Mouse (Mus musculus): ENCODE results near the gene C530008M17Rik. TPM values are rescaled to one million over a fixed set of nuclear protein-coding genes. Genes with fewer than 3 reads are reported as not detected.

C530008M17Rik gene
- polyA plus RNA-seq, 1 experiment from 2014 or later: 58.3 TPM

DNA sequence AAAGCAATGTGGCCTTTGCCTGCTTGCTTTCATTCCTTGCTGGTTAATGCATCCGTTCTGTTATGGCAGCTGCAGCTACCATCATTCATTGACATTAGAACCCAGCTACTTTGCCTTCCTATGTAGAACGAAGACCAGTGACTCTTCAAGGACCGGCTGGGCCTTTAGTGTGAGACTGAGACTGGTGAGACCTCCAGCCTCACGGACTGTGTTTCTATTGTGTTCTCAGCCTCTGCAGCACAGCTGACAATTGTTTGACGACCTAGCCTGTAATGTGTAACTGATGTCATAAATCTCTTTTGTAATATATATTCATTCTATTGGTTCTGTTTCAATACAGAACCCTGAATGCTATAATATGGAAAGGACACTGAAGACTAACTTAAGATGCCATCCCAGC lies 34.9 kb downstream of the C530008M17Rik start:
- Histone ChIP-seq H3K4me3 (ENCODE audit: low read depth, low read length) (no peak overlapping the region), H3K9me3 (replicated peaks; ENCODE audit: control insufficient read depth, low read length, poor library complexity, severe bottlenecking) (no peaks in the 10 kb centered on the region), H3K36me3 (ENCODE audit: control insufficient read depth, insufficient read depth, low read length) (no peaks in the 10 kb centered on the region), H3K4me1 (ENCODE audit: control insufficient read depth, insufficient read depth, low read length) (no peaks in the 10 kb centered on the region; the same call in 1 of the 2 replicates), H3K27ac (ENCODE audit: low read length) (no peak overlapping the region), H3K27me3 (ENCODE audit: control insufficient read depth, insufficient read depth, low read depth, low read length) (no peaks in the 10 kb centered on the region), H3K4me2 (ENCODE audit: low read length) (no peak overlapping the region), H3K9ac (ENCODE audit: low read depth, low read length) (no peak overlapping the region)
- 81% methylated on average over 5 of the region's 5 CpGs for WGBS
- ATAC-seq: no peak

DNA sequence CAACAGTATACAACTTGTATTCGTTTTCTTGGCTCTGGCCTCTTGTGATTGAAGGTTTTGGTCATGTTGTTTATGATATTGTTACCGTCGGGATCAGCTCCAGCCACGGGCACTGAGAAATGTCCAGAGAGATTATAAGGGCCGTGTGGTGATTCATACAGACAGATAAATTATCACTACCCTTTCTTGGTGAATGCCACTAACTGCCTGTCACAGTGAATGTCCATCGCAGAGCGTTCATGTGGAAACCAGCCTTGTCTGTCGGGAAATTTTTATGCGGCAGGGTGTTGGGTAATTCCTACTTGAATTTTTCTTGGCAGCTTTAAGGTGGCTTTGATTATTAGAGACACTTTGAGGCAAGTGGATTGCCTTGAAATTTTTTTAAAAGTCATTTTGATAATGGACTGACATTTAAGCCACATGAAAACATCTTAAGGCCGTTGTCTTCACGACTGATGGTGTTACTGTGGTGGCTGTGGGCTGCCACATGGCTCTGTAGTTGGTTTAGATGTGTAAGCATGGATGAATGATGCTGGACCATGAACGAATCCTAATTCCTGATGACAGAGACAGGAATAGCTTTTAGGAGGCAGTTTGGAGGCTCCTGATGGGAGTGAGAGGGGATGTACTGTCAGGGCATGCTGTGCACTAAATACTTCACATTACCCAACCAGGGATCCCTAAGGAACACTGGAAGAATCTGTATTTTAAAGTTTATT lies 35.6 kb downstream of the C530008M17Rik start:
- ATAC-seq: no peak
- H3K36me3 ChIP-seq (ENCODE audit: control insufficient read depth, insufficient read depth, low read length): no peaks in the 10 kb centered on the region
- no peak overlapping the region for H3K4me2 ChIP-seq (ENCODE audit: low read length)
- H3K9me3 ChIP-seq (replicated peaks; ENCODE audit: control insufficient read depth, low read length, poor library complexity, severe bottlenecking): no peaks in the 10 kb centered on the region
- no peak overlapping the region for H3K9ac ChIP-seq (ENCODE audit: low read depth, low read length)
- WGBS: 70% methylated on average over 12 of the region's 12 CpGs
- no peak overlapping the region for H3K4me3 ChIP-seq (ENCODE audit: low read depth, low read length)
- H3K4me1 ChIP-seq (ENCODE audit: control insufficient read depth, insufficient read depth, low read length): no peaks in the 10 kb centered on the region; the same call in 1 of the 2 replicates
- no peak overlapping the region for H3K27ac ChIP-seq (ENCODE audit: low read length)
- no peaks in the 10 kb centered on the region for H3K27me3 ChIP-seq (ENCODE audit: control insufficient read depth, insufficient read depth, low read depth, low read length)

DNA sequence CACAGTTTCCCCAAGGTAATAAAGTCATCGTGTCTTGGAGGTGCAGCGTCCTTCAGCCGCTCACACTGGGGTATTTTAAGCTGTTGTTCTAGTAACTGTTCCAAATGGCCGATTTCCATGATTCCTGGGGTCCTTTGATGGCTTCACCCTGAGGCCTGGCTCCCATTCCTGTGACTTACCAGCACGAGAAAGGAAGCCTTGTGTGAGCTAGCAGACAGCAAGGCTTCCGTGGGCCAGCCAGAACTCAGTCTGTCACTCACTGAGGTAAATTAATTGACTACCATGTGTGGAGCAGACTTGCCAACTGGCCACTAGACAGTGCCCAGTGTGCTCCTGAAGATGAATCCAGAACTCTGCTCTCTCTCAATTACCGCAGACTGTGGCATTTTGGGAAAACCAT lies 41.2 kb downstream of the C530008M17Rik start:
- no peaks in the 10 kb centered on the region for H3K36me3 ChIP-seq (ENCODE audit: control insufficient read depth, insufficient read depth, low read length)
- H3K4me3 ChIP-seq (ENCODE audit: low read depth, low read length): no peak overlapping the region
- no peaks in the 10 kb centered on the region for H3K9me3 ChIP-seq (replicated peaks; ENCODE audit: control insufficient read depth, low read length, poor library complexity, severe bottlenecking)
- H3K4me1 ChIP-seq (ENCODE audit: control insufficient read depth, insufficient read depth, low read length): peaks cover 27% of the 10 kb centered on the region
- H3K9ac ChIP-seq (ENCODE audit: low read depth, low read length): no peak overlapping the region
- 45% methylated on average over 7 of the region's 7 CpGs for WGBS
- peak; percentile 27; the same call in 1 of the 2 replicates for ATAC-seq
- no peak overlapping the region for H3K4me2 ChIP-seq (ENCODE audit: low read length)
- H3K27me3 ChIP-seq (ENCODE audit: control insufficient read depth, insufficient read depth, low read depth, low read length): no peaks in the 10 kb centered on the region
- no peak overlapping the region for H3K27ac ChIP-seq (ENCODE audit: low read length)

DNA sequence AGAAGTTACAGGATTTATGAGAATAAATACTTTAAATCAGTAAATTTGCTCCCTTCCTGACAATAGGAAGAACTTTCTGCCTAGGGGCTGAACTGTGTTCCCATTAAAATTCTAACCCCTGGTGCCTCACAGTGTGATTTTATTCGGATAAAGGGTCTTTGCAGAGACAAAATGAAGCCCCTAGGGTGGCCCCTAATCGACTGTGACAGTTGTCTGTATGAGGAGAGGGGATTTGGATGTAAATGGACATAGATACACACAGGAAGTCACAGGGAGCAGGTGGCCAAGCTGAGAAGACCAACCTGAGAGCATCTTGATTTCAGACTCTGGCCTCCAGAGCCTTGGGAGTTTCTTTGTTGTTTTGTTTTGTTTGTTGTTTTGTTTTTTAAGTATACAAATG lies 41.9 kb downstream of the C530008M17Rik start:
- H3K36me3 ChIP-seq (ENCODE audit: control insufficient read depth, insufficient read depth, low read length): no peaks in the 10 kb centered on the region
- H3K27ac ChIP-seq (ENCODE audit: low read length): no peak overlapping the region
- H3K4me3 ChIP-seq (ENCODE audit: low read depth, low read length): no peak overlapping the region
- ATAC-seq: no peak
- 7% methylated on average over 2 of the region's 2 CpGs for WGBS
- no peak overlapping the region for H3K4me2 ChIP-seq (ENCODE audit: low read length)
- no peak overlapping the region for H3K9ac ChIP-seq (ENCODE audit: low read depth, low read length)
- peaks cover 33% of the 10 kb centered on the region for H3K4me1 ChIP-seq (ENCODE audit: control insufficient read depth, insufficient read depth, low read length)
- H3K9me3 ChIP-seq (replicated peaks; ENCODE audit: control insufficient read depth, low read length, poor library complexity, severe bottlenecking): no peaks in the 10 kb centered on the region
- H3K27me3 ChIP-seq (ENCODE audit: control insufficient read depth, insufficient read depth, low read depth, low read length): no peaks in the 10 kb centered on the region

DNA sequence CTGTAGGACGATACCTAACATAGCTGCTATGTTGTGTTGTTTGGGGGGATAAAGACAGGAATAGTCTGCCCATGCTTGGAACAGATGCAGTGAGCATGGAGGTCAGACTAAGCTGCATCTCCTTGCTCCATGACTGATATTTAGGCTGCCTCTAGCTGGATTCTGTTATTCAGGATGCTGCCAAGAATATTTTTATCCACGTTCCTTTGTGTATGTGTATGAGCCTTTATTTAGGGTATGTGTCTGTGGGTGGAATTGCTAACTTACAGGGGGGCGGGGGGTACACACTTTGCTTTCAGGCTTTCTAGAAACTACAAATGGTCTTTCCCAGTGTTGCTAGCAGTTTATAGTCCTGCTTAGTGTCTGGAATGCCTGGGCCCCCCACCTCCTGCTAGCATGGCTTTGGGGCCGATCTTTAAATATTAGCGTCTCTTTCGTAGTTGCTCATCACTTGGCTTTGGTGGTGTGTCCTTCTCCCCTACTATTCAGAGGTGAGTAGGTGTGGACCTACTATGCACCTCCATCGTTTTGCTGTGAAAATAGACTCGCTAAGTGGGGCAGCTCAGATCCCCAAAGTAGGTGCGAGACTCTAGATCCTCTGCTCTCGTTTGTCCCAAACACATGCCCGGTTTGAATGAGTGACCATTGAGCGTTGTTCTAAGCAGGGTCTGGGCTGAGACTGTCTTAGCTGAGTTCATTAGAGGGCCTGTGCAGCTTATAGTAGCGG lies 45.0 kb downstream of the C530008M17Rik start:
- H3K9me3 ChIP-seq (replicated peaks; ENCODE audit: control insufficient read depth, low read length, poor library complexity, severe bottlenecking): no peaks in the 10 kb centered on the region
- no peak overlapping the region for H3K9ac ChIP-seq (ENCODE audit: low read depth, low read length)
- H3K4me1 ChIP-seq (ENCODE audit: control insufficient read depth, insufficient read depth, low read length): peaks cover 39% of the 10 kb centered on the region
- no peak overlapping the region for H3K4me2 ChIP-seq (ENCODE audit: low read length)
- H3K4me3 ChIP-seq (ENCODE audit: low read depth, low read length): no peak overlapping the region
- 79% methylated on average over 13 of the region's 13 CpGs for WGBS
- H3K27ac ChIP-seq (ENCODE audit: low read length): no peak overlapping the region
- ATAC-seq: no peak
- H3K27me3 ChIP-seq (ENCODE audit: control insufficient read depth, insufficient read depth, low read depth, low read length): no peaks in the 10 kb centered on the region
- no peaks in the 10 kb centered on the region for H3K36me3 ChIP-seq (ENCODE audit: control insufficient read depth, insufficient read depth, low read length)

DNA sequence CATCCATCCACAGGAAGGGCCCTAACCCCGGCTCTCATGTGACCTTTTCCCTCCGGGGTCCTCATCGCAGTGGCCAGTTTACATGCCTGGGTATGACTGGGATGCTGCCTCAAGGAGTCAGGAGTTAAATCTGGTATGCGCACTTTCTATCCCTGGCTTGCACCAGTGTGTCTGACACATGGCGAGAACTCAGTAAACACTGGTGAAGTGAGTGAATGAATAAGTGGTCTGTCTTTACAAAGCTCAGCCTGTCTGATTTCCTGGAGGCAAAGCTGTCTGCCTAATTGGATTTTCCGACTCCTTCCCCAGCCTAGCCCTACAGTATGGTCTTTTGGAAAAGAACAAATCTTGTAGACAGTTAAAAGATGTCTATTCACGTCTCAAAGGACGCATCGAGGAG lies 45.8 kb downstream of the C530008M17Rik start:
- peak; percentile 21; the same call in 1 of the 2 replicates for ATAC-seq

DNA sequence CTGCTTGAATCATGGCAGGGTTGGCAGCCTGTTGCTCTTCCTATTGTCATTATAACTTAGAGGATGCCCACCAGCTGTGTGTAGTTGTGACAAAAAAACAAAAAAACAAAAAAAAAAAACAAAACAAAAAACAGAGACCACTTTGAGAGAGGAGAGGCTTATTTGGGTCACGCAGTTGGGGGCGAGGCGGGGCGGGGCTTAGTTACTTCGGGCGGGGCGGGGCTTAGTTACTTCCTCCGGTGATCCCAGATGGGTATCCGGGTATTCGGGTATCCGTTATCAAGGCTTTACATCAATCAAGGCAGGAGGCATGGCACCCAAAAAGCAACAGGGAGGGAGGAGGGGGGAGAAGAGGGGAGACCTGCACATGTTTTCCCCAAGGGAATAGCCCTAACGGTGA lies 46.3 kb downstream of the C530008M17Rik start:
- H3K27me3 ChIP-seq (ENCODE audit: control insufficient read depth, insufficient read depth, low read depth, low read length): no peaks in the 10 kb centered on the region
- no peaks in the 10 kb centered on the region for H3K36me3 ChIP-seq (ENCODE audit: control insufficient read depth, insufficient read depth, low read length)
- H3K9ac ChIP-seq (ENCODE audit: low read depth, low read length): no peak overlapping the region
- no peak overlapping the region for H3K27ac ChIP-seq (ENCODE audit: low read length)
- H3K4me2 ChIP-seq (ENCODE audit: low read length): peak overlapping the region; percentile 9; the same call in 1 of the 2 replicates
- no peak overlapping the region for H3K4me3 ChIP-seq (ENCODE audit: low read depth, low read length)
- ATAC-seq: no peak
- no peaks in the 10 kb centered on the region for H3K9me3 ChIP-seq (replicated peaks; ENCODE audit: control insufficient read depth, low read length, poor library complexity, severe bottlenecking)
- WGBS: 25% methylated on average over 12 of the region's 12 CpGs
- H3K4me1 ChIP-seq (ENCODE audit: control insufficient read depth, insufficient read depth, low read length): peaks cover 38% of the 10 kb centered on the region

More for the DNA sequence above, 45.8 kb downstream of the C530008M17Rik start:
- 26% methylated on average over 9 of the region's 9 CpGs for WGBS
- peaks cover 43% of the 10 kb centered on the region for H3K4me1 ChIP-seq (ENCODE audit: control insufficient read depth, insufficient read depth, low read length)
- no peak overlapping the region for H3K9ac ChIP-seq (ENCODE audit: low read depth, low read length)
- H3K9me3 ChIP-seq (replicated peaks; ENCODE audit: control insufficient read depth, low read length, poor library complexity, severe bottlenecking): no peaks in the 10 kb centered on the region
- H3K4me3 ChIP-seq (ENCODE audit: low read depth, low read length): no peak overlapping the region
- H3K36me3 ChIP-seq (ENCODE audit: control insufficient read depth, insufficient read depth, low read length): no peaks in the 10 kb centered on the region
- no peak overlapping the region for H3K27ac ChIP-seq (ENCODE audit: low read length)
- 0 out of 2 replicates have a peak overlapping the region, but pooled peaks have one; percentile 9 for H3K4me2 ChIP-seq (ENCODE audit: low read length)
- H3K27me3 ChIP-seq (ENCODE audit: control insufficient read depth, insufficient read depth, low read depth, low read length): no peaks in the 10 kb centered on the region

DNA sequence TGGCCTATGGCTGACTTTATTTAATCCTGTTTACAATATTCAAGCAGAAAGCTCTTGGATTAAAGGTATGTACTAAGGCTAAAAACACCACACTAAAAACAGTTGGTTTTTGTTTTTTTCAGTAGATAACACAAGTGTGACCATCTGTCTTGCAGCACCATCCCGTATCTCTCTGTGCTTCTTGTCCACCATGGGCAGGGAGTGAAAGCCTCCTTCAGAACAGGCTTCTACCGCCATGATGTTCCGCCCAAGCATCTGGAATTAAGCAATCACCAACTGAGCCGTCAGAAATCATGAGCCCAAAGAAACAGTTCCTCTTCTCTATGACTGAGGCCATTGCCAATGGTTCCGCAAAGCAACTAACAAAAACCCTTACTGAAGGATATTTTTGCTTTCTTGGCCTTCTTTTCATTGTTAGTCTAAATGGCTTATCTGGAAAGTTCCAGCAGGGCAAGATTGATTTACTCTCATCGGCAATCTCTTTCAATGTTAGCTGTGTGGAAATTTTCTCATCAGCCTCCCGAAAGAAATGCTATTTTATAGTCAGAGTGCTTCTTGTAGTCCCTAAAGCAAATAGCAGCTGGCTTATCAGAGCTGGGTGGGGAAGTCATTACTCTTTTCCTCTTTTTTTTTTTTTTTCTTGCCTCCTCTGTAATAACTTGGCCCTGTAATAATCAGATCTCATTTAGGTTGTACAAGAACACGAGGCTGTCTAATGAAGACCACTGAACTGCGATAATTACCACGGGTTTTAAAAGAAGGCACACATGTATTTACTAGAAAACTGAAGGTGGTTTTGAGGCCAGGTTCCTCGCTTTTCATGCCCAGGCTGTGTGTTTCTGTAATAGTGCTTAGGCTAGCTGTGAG lies 49.2 kb downstream of the C530008M17Rik start:
- Histone ChIP-seq H3K9ac (ENCODE audit: low read depth, low read length) (no peak overlapping the region), H3K4me2 (ENCODE audit: low read length) (no peak overlapping the region), H3K27me3 (ENCODE audit: control insufficient read depth, insufficient read depth, low read depth, low read length) (no peaks in the 10 kb centered on the region), H3K27ac (ENCODE audit: low read length) (peak overlapping the region; percentile 20; the same call in 1 of the 2 replicates), H3K4me1 (ENCODE audit: control insufficient read depth, insufficient read depth, low read length) (peaks cover 32% of the 10 kb centered on the region), H3K9me3 (replicated peaks; ENCODE audit: control insufficient read depth, low read length, poor library complexity, severe bottlenecking) (no peaks in the 10 kb centered on the region), H3K4me3 (ENCODE audit: low read depth, low read length) (no peak overlapping the region), H3K36me3 (ENCODE audit: control insufficient read depth, insufficient read depth, low read length) (no peaks in the 10 kb centered on the region)
- no peak for ATAC-seq
- 75% methylated on average over 11 of the region's 11 CpGs for WGBS
